Mouse (Mus musculus) left cerebral cortex, adult 2 months (tissue): ENCODE measurements around the gene Ptrh2. TPM values are rescaled to one million over a fixed set of nuclear protein-coding genes. Genes with fewer than 3 reads are reported as not detected.

Experiments
- DNase-seq, 2 experiments: peaks; one replicate each; pipeline ENCODE4 v3.0.0; 2021 to 2022; ENCODE audit warnings: low spot score in 2 of 2, mixed read lengths in 1 of 2; ENCODE audit errors: extremely low spot score in 1 of 2
- H3K27ac ChIP-seq: fragments of 200-600 bp; 2 replicates; pipeline ENCODE4 v1.8.1; 2022
- H3K4me3 ChIP-seq: fragments of 200-600 bp; 2 replicates; pipeline ENCODE4 v1.8.1; 2022
- CTCF ChIP-seq: fragments of 200-600 bp; IDR thresholded peaks from 2 replicates; pipeline ENCODE4 v1.8.1; 2022; ENCODE audit warnings: antibody characterized with exemption, mild to moderate bottlenecking, moderate library complexity
- intact Hi-C: fragments of 180-260 bp; cut with DNase I; formaldehyde crosslinking; loops from one replicate; pipeline ENCODE4 v1.15.1; 2025
- total RNA-seq, 2 experiments: library from RNA; stranded (reverse); gene quantifications; 2 replicates each; pipeline ENCODE4 v1.2.3; 2021

Ptrh2 gene
- total RNA-seq, 2 experiments from 2014 or later, result 7.2 to 7.9 TPM

GRCm38 (mm10) chr11:86738956-86739355 lies 55.2 kb downstream of the Ptrh2 start:
- intact Hi-C loops, result no loop called here
- Histone ChIP-seq H3K4me3 (no peak overlapping the region), H3K27ac (no peak overlapping the region; the same call in 1 of the 2 replicates)
- no peak for TF ChIP-seq CTCF
- no peak for DNase-seq

DNA sequence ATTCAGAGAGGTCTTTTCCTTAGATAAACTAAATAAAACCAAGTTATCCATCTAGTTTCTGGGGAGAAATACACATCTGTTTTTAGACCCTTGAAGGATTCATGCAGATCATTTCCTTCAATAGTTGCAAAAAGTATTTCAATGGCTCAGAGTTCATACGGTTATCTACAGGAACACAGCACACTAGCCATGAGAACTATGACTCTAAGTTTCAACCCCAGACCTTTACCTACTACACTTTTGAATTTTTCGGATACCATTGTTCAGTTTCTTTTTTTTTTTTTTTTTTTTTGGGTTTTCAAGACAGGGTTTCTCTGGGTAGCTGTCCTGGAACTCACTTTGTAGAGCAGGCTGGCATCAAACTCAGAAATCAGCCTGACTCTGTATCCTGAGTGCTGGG lies 55.7 kb downstream of the Ptrh2 start:
- DNase-seq, result no peak
- TF ChIP-seq CTCF, result no peak
- no peak overlapping the region for H3K27ac ChIP-seq
- intact Hi-C loops, result no loop called here
- no peak overlapping the region for H3K4me3 ChIP-seq

- Histone ChIP-seq H3K4me3 (no peak overlapping the region), H3K27ac (no peak overlapping the region)
- intact Hi-C loops, result no loop called here
- no peak for DNase-seq
- no peak for TF ChIP-seq CTCF
Measured at GRCm38 (mm10) chr11:86741505-86741904, 57.7 kb downstream of the Ptrh2 start.

Other genes with a start within 250 kb of the Ptrh2 start
- gene Rnft1, start 199.3 kb upstream of the Ptrh2 start, total RNA-seq, result 10 to 100 TPM; 27.5 to 31.5 TPM
- gene Rps6kb1, start 139.2 kb upstream of the Ptrh2 start, total RNA-seq, result 10 to 100 TPM; 38.5 to 39.2 TPM
- gene Tubd1, start 139.0 kb upstream of the Ptrh2 start, total RNA-seq, result 1 to 10 TPM; 5.3 to 6.8 TPM
- 100 to 1,000 TPM; 144 to 167 TPM for gene Vmp1, start 149 bp upstream of the Ptrh2 start, total RNA-seq
- 100 to 1,000 TPM; 508 to 527 TPM for gene Cltc, start 73.6 kb downstream of the Ptrh2 start, total RNA-seq
- gene Dhx40, start 123.8 kb downstream of the Ptrh2 start, total RNA-seq, result 10 to 100 TPM; 17.3 to 19.3 TPM